Mouse (Mus musculus): ENCODE data around the gene Foxs1.

Foxs1 gene

DNA sequence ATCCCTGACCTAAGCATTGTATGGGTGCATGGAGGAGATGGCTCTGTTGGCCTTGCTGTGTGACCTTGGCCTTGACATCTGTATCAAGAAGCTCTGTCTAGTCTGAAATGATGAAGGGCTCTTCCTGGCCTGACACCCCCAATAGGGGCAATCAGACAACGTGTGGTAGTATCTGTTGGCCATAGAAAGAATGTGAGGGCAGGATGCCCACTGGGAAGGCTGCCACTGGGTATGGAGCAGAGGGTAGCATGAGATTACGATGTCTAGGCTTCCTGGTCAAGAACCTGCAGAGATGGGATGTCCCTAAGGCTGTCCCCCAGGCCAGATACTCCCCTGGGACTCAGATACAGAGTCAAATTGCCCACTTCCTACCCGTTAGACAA is 4.0 kb downstream of the Foxs1 start:
- DNase-seq (ENCODE audit: extremely low read depth, insufficient read length, low spot score): no peak

DNA sequence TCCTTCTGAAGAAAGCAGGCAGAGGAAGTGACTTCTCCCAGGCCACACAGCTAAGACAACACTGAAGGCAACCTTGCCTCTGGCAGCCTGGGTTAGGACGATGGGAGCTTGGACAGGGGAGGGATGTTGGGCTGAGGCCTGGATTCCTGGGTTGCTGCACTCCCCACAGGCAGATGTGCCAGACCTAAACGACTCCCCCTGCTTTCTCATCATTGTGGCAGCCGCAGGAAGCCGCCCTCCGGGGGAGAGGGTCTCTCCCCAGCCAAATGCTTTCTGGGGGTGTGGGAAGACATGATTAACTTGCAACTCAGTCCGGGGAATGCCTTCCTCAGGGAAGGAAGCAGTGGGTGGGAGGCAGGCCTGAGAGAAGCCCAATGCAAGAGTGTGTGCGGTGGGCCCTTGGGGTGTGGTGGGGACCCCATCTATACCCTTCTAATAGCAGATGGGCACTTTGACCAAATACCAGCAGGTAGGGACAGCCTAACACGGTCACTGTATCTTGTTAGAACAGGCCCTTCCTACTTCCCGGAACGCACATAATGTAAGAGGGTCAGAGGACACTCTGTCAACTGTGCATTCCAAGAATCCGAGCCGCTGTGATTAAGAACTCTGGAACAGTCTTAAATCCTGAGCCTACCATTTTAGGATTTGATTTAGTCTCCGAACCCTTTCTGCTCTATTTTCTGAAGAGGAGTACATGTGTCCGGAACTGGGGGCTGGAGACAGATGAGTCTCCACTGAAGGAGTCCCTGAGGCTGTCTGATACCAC is 4.6 kb downstream of the Foxs1 start:
- peak; percentile 60 for DNase-seq (ENCODE audit: extremely low read depth, insufficient read length, low spot score)

DNA sequence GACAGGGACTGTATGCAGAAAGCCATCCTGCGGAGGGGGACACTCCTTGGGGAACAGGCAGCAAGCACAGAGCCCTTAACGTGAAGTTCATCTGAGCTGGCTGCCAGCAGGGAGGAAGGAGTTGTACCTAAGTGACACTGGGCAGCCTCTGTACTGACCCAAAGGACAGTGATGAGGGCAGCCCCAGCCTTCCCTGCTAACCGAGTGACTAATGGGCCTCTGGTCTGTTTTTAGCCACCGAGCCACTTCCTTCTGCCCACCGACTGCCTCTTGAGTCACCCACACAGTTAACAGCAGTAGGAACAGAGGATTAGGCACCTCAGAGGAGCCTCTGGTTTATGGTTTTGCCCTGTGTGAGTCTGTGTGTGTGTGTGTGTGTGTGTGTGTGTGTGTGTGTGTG is 5.6 kb downstream of the Foxs1 start:
- DNase-seq (ENCODE audit: extremely low read depth, insufficient read length, low spot score): peak; percentile 82

DNA sequence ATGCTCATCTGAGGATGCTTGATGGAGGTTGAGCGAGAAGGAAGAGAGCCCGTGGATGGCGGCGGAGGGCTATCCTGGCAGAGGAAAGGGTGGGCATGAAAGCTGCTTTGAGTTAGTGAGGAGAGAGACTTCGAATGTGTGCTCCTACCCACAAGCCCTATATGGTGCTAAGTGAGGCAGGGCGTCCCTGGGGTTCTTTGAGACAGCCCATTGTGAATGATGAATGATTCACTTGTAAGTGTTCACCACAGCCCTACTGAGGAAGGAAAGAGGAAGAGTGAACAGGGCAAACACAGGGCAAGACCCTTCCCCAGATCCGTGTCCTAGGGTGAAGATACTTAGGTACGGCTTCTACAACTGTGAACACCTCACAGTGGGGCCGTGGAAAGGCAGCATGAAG is 6.1 kb downstream of the Foxs1 start:
- no peak for DNase-seq (ENCODE audit: extremely low read depth, insufficient read length, low spot score)

DNA sequence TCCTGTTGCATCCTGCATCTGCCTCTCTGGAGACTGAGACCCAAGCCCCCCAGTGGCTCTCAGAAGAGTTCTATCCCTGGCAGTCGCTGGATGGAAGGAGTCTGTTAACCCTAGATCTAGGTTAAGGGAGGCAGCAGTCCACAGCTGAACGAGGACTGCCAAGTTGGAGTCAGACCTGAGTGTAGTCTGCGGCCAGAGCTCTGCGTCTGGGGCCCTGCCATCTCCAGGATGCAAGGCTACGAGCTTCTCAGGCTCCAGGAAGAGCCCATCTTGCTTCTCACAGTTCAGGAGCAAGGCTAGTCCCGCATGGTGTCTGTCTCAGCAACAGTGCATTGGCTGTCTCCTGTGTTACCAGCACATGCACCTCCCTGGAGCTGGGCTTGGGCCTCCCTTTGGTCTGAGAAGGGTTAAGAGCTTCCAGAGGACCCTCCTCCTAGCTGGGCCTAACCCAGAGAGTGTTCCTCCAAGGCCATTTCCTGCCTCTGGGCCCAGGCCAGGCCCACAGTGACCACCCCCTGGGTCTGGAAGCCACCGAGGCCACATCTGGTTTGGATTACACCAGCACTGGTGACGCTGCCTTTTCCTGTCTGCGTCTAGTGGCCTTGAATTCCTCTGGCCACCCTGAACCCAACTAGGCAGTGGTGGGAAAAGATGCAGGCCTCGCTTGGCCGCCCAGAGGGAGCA is 7.7 kb downstream of the Foxs1 start:
- peak; percentile 98 for DNase-seq (ENCODE audit: extremely low read depth, insufficient read length, low spot score)

DNA sequence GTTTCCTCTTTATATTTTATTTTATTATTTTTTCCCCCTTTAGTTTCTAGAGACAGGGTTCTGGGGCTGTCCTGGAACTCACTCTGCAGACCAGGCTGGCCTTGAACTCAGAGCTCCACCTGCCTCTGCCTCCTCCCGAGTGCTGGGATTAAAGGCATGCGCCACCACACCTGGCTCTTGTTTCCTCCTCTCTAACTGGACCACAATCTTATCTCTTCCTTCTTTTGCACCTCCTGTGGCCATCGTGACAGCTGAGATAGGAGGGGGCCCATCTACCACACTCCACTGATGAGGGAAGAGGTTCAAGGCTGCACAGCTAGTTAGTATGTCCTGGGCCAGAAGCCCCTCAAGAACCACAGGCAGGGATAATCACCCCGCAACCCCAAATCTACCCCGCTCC is 8.5 kb downstream of the Foxs1 start:
- DNase-seq (ENCODE audit: extremely low read depth, insufficient read length, low spot score): no peak

DNA sequence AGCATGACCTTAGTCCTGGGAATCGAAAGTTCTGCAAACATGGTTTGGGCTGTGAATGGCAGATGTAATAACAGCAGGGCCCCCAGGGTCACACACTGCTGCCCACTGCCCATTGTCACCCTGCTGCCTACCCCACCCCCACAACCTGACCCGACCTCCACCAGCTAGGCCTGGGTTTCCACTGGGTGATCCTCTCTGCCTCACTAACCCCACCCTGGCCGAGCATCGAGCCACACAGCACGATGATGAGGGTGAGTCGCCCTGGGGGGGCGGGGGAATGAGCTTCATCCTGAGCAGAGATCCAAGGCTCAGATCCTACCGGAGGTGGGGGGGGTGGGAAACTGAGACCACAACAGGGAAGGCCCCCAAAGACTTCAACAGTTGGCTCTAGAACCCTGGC is 8.9 kb downstream of the Foxs1 start:
- peak; percentile 65 for DNase-seq (ENCODE audit: extremely low read depth, insufficient read length, low spot score)

DNA sequence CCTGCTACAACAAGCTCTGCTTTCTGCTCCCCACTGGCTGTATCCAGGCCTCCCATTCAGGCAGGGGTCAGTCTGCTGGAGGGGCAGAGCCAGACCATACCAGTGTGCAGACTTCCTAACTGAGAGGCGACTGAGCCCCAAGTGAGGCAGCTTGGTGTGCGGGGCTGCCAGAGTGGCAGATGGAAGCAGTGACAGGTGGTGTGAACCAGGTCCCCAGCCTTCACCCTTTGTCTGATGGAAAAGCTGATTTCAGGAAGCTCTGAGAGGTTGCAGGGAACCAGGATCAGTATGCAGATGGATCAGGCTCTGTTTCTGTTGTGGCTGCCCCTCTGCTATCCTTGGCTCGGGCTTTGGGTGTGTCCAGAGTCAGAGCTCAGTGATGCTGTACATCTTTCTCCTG is 9.4 kb downstream of the Foxs1 start:
- no peak for DNase-seq (ENCODE audit: extremely low read depth, insufficient read length, low spot score)

DNA sequence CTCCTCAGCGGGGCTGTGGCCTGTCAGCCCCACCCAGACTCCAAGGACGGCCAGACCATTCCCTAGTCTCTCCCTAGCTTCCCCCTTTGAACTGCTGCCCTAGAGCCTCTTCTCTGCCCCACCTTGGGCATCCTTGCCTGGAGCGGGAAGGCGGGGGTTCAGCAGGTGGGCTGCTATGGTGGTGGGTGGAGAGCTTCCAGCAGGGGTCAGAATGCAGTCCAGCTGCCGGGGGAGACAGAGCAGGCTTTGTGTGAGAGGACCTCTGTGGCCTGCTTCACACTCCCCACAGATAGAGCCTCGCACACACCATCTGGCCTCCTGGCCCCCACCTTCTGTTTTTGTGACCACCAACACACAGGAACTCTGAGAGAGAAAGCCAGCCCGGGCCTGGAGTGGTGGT is 10.6 kb downstream of the Foxs1 start:
- DNase-seq (ENCODE audit: extremely low read depth, insufficient read length, low spot score): no peak

DNA sequence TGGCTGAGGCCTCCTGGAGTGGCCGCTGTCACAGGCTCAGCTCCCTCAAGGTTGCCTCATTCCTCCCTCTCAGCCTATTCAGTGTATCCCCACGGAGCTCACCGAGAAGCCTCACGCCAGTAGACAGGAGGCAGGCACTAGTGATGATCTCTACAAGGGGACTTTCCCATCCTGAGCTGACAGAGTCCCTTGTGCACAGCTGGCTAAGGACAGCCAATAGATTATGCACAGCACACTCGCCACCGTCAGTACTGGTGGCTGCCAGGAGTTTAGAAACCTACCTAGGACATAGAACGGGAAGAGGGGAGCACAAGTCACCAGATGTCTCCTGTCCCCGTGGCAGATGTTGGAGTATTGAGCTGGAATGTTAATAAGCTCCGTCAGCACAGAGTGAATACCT is 15.3 kb downstream of the Foxs1 start:
- no peak for DNase-seq (ENCODE audit: extremely low read depth, insufficient read length, low spot score)

DNA sequence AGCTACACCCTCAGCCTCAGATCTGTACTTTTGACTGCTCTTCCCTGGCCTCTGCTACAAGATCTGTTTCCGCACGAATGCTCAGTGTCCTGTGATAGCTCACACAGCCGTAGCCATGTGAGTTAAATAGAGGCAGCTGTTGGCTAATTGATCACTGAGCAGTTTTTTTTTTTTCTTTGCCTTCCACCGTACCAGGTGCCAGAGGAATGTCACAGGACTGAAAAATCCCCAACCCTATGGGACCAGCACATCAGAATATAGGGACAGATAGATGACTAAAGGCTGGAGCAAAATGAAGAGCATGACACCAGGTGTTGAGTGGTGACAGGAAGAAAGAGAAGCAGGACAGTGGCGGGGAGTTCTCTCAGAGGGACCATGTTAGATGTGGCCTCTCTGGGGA is 16.9 kb downstream of the Foxs1 start:
- no peak for DNase-seq (ENCODE audit: extremely low read depth, insufficient read length, low spot score)

DNA sequence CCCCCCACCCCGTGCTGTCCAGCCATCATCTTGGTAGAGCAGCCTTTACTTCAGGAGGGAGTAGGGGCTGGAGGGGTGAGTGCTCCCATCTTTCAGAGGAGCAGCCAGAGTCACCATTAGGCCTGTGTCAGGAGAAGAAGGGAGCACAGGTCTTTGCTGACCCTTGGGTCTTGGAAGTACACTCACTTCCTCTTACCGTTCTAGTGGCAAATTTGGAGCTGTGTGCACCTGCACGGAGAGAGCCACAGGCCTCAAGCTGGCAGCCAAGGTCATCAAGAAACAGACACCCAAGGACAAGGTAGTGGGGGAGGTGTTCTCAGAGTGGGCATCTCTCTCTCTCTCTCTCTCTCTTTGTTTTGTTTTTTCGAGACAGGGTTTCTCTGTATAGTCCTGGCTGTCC is 17.6 kb downstream of the Foxs1 start:
- no peak for DNase-seq (ENCODE audit: extremely low read depth, insufficient read length, low spot score)

DNA sequence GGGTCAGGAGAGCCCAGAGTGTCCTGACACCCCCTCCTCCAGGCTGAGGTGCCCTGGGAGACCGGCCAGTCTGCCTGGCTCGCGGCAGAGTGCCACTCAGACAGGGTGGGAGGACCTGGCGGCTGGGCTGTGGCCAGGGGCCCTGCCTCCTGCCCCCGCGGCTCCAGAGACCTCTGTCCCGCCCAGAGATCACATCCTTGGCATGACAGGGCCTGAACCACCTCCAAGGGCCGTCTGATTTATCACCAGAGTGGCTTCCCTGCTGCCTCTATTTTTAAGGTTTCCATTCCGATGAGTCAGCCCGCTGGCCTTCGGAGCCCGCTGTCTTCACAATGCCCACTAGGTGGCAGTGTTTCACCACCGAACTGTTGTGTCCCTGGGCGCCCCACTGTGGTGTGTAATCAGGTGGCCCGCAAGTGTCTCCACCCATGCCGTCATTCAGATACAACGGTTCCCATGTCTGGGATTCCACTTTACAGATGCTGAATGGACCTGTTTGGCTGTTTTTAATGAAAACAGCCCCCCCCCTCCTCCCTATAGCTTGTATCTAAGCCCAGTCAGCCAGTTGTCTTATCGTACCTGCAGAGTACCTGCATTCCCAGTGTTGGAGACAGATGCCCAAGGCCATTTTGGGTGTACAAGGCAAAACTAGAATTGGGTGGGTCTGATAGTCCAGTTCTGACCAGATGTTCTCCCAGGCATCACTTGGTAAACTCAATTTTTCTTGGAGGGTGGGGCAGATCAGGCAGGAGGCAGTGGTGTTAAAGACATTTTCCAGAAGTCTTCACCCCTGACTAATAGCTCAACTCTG is 18.5 kb downstream of the Foxs1 start:
- DNase-seq (ENCODE audit: extremely low read depth, insufficient read length, low spot score): peak; percentile 83

DNA sequence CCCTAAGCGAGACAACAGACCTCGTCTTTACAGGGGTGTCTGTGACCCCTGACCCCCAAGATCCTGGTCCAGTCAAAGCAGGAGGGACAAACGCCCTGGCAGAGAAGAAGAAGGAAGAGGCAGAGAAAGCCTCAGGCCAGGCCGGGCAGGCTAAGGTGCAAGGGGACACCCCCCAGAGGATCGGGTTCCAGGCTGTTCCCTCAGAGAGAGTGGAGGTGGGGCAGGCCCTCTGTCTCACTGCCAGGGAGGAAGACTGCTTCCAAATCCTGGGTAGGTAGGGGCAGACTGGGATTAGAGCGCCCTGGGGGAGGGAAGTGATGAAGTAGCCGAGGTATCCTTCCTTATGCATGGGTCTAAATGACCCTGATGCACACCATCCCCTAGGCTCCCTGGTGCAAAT is 19.5 kb downstream of the Foxs1 start:
- DNase-seq (ENCODE audit: extremely low read depth, insufficient read length, low spot score): no peak

DNA sequence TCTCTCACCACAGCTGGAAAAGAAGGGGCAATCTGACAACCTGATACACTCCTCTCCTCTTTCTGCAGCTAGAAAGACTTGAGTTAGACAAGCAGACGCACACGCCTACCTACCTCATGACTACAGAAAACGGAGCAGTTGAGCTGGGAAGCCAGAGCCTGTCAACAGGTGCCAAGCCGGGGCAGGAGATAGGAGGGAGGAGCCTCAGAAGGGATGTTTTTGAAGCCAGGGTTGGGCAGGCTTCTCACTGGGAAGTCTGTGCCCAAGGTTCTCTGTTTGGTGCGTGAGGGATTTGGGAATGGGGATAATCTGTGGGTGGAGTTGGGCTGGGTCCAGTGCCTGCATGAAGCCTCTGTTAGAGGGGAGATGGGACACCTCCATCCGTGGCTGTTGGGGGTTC is 21.6 kb downstream of the Foxs1 start:
- DNase-seq (ENCODE audit: extremely low read depth, insufficient read length, low spot score): no peak

DNA sequence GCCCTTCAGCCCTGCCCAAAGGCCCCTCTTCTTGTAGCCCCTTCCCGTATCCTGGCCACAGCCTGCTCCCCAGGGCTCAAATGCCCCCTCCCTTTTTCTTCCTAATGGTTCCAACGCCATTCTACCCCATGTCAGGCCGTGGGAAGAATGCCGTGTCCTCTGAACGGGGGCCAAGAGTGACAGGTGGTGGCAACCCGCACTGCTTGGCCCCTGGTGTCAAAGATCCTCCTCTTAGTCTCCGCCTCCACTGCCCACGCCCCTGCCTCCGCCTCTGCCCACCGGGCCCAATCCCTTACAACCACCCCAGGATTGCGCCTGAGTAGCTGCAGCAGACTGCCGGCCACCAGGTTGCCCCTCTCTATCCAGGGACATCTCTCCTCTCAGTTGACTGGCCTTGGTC is 22.0 kb downstream of the Foxs1 start, which contains the start of gene Mylk2:
TSS of gene Mylk2 (plus strand) at position 322 of the 400 bp plus-strand sequence.
- DNase-seq (ENCODE audit: extremely low read depth, insufficient read length, low spot score): no peak

DNA sequence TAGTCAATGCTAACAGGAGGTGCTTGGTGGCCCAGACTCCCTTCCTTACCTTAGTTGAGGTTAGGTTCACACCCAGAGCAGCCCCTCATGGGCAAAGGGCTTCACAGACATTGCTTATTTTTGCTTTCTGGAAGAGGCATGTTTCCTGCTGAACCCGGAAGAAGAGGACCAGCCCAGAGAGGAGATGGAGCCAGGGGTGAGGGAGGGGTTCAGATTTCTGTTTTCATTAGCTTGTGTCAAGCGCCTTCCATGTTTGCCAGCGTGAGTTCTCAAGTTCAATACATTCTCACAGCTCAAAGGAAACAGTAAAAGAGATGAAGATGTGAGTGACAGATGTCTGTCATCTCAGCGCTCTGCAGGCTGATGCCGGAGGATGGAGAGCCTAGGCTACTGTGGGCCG is 23.2 kb downstream of the Foxs1 start:
- DNase-seq (ENCODE audit: extremely low read depth, insufficient read length, low spot score): no peak

DNA sequence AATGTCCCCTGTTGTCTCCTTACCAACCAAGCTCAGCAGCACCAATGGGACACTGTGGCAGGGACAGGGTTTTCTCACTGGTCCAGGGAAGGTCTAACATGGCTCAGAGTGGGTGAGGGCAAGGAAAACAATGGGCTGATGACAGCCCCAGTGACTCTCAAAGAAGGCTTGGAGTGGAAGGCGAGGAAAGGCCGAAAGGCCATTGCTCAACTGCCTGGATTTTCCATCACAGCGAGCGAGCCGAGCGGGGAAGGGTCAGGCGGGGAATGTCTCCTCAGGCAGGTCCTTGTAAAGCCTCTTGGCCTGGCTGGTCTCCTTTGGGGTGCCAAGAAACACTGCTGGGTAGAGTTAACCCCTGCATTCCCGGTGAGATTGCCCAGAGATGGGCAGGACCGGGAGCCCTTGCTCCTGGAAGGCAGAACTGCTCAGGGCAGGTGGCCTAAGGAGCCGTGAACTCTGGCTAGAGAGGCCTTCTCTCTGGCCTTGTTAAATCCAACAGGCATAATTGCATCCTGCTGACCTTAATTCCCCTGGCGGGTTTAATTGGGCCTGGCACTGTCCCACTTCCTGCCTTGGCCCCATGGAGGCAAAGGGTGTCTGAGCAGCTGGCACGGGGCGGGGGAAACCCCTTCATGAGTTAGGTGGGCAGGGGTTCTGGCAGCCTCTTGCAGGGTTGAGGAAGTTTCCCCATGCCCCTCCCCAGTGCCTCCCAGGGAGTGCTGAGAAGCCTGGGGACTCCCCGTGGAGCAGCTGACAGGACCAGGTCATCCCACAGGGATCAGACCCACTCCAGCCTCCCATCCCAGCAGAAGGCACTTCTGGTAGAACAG is 25.7 kb downstream of the Foxs1 start:
- peak; percentile 39 for DNase-seq (ENCODE audit: extremely low read depth, insufficient read length, low spot score)

DNA sequence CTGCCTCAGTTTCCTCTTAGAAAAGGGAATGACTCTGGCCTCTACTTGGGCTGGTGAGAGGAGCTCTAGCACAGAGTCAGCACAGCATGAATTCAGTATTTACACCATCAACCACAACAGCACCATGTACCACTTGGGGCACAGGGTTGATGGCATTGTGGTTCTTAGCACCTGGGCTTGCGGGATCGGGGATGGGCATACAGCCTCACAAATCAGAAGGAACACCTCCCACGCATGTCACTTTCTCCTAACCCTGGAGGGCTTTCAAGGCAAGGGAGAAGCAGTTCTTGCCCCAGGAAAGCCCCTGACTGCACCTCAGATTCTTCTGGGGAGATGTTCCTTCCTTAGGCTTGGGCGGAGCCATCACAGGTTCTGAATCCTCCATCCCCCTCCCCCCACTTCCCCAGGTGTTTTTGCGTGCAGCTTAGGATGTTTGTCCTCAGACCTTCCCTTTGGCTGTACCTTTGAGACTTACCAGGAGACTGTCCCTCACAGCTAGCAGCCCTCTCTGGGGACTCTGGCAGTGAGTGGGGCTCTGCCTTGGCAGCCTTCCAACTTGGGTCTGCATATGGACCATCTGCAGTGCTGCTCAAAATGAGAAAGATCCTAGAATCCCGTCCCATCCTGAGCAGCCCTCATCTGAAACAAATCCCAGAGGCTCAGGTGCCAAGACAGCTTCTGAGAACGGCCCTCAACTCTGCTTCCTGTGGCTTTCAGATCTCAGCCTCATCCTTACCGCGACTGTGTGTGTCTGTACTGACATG is 26.6 kb downstream of the Foxs1 start:
- no peak for DNase-seq (ENCODE audit: extremely low read depth, insufficient read length, low spot score)
